Mouse (Mus musculus) kidney, embryonic 15.5 days (tissue): ENCODE results near the gene Apod. TPM values are rescaled to one million over a fixed set of nuclear protein-coding genes. Genes with fewer than 3 reads are reported as not detected.
A peak's percentile ranks its signal among the peaks of the same experiment; 100 is the strongest.

ENCODE experiments used
- ATAC-seq: fragments of 200-750 bp; cut with Nextera tagmentation; replicated peaks from 2 replicates; pipeline ENCODE4 v1.8.0; 2017; ENCODE audit warnings: moderate TSS enrichment; ENCODE audit not compliant: low FRiP score
- H3K27ac ChIP-seq: fragments of 300-500 bp; sonication (generic); 2 replicates; pipeline ENCODE4 v1.5.1; 2015; ENCODE audit warnings: mild to moderate bottlenecking, inconsistent platforms
- H3K27me3 ChIP-seq: fragments of 300-500 bp; sonication (generic); 2 replicates; pipeline ENCODE4 v1.6.1; 2015; ENCODE audit warnings: inconsistent platforms
- H3K36me3 ChIP-seq: fragments of 300-500 bp; sonication (generic); 2 replicates; pipeline ENCODE4 v1.6.1; 2015; ENCODE audit warnings: inconsistent platforms
- H3K4me1 ChIP-seq: fragments of 300-500 bp; sonication (generic); 2 replicates; pipeline ENCODE4 v1.6.1; 2015; ENCODE audit warnings: inconsistent platforms
- H3K4me2 ChIP-seq: fragments of 300-500 bp; sonication (generic); 2 replicates; pipeline ENCODE4 v1.6.1; 2015; ENCODE audit warnings: moderate library complexity, mild to moderate bottlenecking, inconsistent platforms
- H3K4me3 ChIP-seq: fragments of 300-500 bp; sonication (generic); replicated peaks from 2 replicates; pipeline ENCODE4 v1.5.1; 2015; ENCODE audit warnings: mild to moderate bottlenecking, inconsistent platforms
- H3K9ac ChIP-seq: fragments of 300-500 bp; sonication (generic); 2 replicates; pipeline ENCODE4 v1.6.1; 2015; ENCODE audit warnings: mild to moderate bottlenecking, inconsistent platforms
- H3K9me3 ChIP-seq: fragments of 300-500 bp; sonication (generic); replicated peaks from 2 replicates; pipeline ENCODE4 v1.6.1; 2016; ENCODE audit warnings: inconsistent platforms
- WGBS: fragments of 180-500 bp; shearing (Covaris S2); methylation state at CpG from one replicate; pipeline ENCODE4 v1.1.7; 2015; ENCODE audit warnings: mixed read lengths; 5-methylcytosine and 5-hydroxymethylcytosine counted together
- polyA plus RNA-seq: library from polyadenylated mRNA; unstranded; fragments of >200 nt; fragmentation: Nextera tagmentation; extraction: Ambion mirVana; gene quantifications from 2 replicates; pipeline ENCODE4 v1.2.1, GENCODE M21; 2015

Apod gene
- polyA plus RNA-seq = 0.36 and 1.0 TPM in 2 replicates

DNA sequence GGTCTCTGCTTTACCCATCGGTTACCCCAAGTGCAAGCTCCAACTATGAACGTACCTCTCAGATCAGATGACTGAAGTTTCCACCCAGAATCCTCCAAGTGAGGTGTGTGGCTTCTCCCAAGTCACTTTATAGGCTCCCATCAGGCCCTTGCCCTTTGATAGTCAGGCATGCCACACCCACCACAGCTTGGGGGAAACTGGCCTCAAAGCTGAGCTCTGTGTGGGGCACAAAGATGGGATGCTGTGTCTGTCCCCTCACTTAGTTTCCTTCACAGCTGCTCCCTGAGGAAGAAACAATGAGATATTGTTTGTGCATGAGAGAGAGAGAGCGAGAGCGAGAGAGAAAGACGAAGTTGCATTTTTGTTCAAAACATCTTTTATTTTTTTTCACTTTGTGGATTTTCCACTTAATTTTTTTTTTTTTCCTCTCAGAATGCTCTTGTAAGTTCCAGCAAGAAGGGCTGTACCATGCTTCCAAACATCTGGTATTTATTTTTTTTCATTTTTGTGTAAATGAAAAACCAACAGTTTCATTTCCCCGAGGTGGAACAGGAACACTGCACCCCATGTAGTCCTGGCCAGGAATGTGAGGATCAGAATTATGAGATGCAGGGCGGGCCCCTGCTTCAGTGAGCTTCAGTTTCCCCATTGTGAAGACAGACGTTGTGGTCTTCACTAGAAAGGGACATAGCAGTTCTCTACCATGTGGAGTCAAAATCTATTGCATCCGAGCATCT is at the start of gene Apod:
Gene Apod, minus strand, starts transcription at position 312 of the 737 bp plus-strand sequence.
- H3K4me2 ChIP-seq = no peak within 1 kb of the TSS
- H3K27ac ChIP-seq = no peak within 1 kb of the TSS
- no peak for ATAC-seq
- H3K9ac ChIP-seq = no peak within 1 kb of the TSS
- no peaks in the 10 kb centered on the region for H3K36me3 ChIP-seq
- H3K4me3 ChIP-seq = no peak within 1 kb of the TSS
- WGBS = 76% methylated on average over 9 of the region's 9 CpGs
- H3K4me1 ChIP-seq = peaks cover 15% of the 10 kb centered on the region
- no peaks in the 10 kb centered on the region for H3K9me3 ChIP-seq
- H3K27me3 ChIP-seq = no peaks in the 10 kb centered on the region

DNA sequence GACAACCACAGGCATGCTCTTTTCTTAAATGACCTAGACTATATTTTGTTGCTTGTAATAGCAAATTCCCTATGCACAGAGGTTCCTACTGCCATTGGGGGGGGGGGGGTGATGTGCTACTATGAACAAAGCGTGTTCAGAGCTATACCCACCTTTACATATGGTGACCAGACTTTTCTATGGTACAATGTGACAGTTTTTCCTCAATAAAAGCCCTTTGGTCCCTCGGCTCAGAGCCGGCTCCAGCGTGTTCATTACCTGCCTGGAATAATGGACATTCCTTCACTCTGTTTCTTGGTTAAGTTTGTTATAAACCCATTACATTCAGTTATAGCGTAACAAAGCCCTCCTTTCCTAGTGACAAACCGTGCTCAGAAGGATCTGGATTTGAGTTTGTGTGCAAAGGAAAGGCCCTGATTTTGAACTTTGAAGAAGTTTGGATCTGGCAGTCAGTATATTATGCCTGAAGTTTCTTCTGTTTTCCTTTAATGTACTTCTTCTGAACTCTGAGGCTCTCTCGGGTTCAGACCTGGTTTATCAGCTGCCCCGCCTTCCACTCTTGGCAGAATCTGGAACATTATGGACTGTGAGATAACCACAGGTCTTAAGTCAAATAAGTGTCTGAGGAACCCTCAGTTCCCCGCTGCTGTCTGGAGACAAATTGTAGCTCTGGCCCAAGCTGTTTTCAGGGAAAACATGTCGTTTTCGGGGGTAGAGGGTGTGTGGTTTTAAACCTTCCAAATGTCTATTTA is 49.3 kb upstream of the Apod start:
- H3K4me1 ChIP-seq = 0 out of 2 replicates have a peak, but pooled peaks cover 3% of the 10 kb centered on the region
- WGBS = 66% methylated on average over 11 of the region's 11 CpGs
- no peaks in the 10 kb centered on the region for H3K9me3 ChIP-seq
- H3K4me2 ChIP-seq = no peak overlapping the region
- peak overlapping the region; percentile 10; the same call in 1 of the 2 replicates for H3K27ac ChIP-seq
- ATAC-seq = no peak
- no peak overlapping the region for H3K9ac ChIP-seq
- no peaks in the 10 kb centered on the region for H3K36me3 ChIP-seq
- H3K27me3 ChIP-seq = no peaks in the 10 kb centered on the region
- H3K4me3 ChIP-seq = no peak overlapping the region

DNA sequence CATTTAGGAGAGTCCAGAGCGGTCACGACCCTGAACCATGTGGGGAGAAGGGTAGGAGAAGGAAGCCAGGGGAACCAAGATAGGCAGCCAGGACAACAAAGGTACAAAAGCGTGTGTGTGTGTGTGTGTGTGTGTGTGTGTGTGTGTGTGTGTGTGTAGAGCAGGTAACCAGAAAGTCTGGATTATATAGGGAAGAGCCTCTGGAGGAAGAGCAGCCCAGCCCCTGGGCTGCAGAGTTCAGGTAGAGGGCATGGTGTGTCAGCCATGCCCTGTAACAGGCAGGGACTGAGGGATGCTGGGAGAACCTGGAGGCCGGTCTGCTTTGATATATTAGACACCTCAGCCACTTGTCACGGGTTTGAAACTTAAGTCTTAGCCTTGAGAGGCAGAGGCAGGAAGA is 44.9 kb upstream of the Apod start:
- Histone ChIP-seq H3K27ac (no peak overlapping the region), H3K36me3 (no peaks in the 10 kb centered on the region), H3K9ac (no peak overlapping the region), H3K4me2 (no peak overlapping the region), H3K4me3 (no peak overlapping the region), H3K9me3 (no peaks in the 10 kb centered on the region), H3K4me1 (0 out of 2 replicates have a peak, but pooled peaks cover 3% of the 10 kb centered on the region), H3K27me3 (peaks cover 5% of the 10 kb centered on the region; the same call in 1 of the 2 replicates)
- WGBS = 50% methylated on average over 5 of the region's 5 CpGs
- no peak for ATAC-seq

DNA sequence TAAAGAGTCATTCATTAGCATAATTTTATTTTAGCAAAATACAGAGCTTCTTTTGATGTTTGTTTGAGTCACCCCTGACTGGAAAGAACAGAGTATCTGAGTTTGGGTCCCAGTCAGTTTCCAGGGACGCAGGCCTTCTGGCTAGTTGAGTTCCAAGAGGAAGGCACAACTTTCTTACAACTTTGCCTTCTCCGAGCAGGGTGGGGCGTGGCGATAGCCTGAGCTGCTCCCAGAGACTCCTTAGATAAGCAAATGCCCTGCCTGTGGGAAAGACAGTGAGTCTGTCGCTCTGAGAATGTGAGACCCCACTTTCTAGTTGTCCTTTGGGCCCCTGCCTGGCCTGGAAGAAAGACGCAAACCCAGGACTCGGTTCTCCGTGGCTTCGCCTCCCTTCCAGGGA is 44.4 kb upstream of the Apod start:
- H3K9me3 ChIP-seq = no peaks in the 10 kb centered on the region
- H3K9ac ChIP-seq = no peak overlapping the region
- H3K36me3 ChIP-seq = no peaks in the 10 kb centered on the region
- ATAC-seq = no peak
- no peak overlapping the region for H3K27ac ChIP-seq
- H3K4me2 ChIP-seq = no peak overlapping the region; the same call in 1 of the 2 replicates
- H3K4me3 ChIP-seq = no peak overlapping the region
- H3K4me1 ChIP-seq = 0 out of 2 replicates have a peak, but pooled peaks cover 3% of the 10 kb centered on the region
- H3K27me3 ChIP-seq = peaks cover 8% of the 10 kb centered on the region; the same call in 1 of the 2 replicates
- 33% methylated on average over 9 of the region's 9 CpGs for WGBS

DNA sequence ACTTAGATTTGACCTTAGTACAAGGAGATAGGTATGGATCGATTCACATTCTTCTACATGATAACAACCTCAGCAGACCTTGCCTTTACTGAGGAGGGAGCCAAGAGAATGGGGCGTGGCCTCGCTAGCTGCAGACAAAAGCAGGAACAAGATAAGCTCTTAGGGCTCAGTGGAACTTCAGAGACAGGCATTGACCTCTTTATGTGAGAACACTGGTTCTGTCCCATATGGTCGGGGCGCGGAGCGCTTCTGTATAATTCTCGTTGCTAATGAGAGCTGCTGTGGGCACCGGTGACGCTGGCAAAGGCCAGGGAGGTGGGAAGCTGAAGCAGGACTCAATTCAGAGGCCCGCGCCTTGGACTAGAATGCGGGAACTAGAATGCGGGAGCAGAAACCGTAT is 44.0 kb upstream of the Apod start:
- no peaks in the 10 kb centered on the region for H3K9me3 ChIP-seq
- no peak overlapping the region for H3K27ac ChIP-seq
- H3K4me2 ChIP-seq = no peak overlapping the region; the same call in 1 of the 2 replicates
- no peak overlapping the region for H3K4me3 ChIP-seq
- H3K9ac ChIP-seq = no peak overlapping the region
- 0 out of 2 replicates have a peak, but pooled peaks cover 3% of the 10 kb centered on the region for H3K4me1 ChIP-seq
- H3K36me3 ChIP-seq = no peaks in the 10 kb centered on the region
- peaks cover 10% of the 10 kb centered on the region; the same call in 1 of the 2 replicates for H3K27me3 ChIP-seq
- 55% methylated on average over 15 of the region's 15 CpGs for WGBS
- ATAC-seq = no peak

DNA sequence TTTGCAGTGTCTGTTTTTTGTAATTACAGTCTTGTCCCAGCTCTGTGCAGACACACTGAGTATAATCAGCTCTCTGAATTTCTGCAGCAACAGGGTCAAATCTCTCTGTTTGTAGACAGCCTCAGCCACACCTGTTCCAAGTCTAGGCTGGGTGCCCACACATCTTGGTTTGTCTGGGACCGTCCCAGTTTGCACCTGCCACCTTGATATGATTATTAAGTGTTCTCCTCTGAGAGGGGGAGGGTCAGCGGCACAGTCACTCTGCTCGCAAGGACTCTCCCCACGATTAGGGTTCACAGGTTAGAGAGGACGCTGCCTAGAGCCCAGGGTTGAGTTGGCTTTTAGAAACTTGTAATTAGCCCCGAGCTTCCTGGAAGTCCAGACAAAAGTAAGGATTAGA is 41.3 kb upstream of the Apod start:
- no peak overlapping the region for H3K27ac ChIP-seq
- 61% methylated on average over 6 of the region's 6 CpGs for WGBS
- H3K4me1 ChIP-seq = 0 out of 2 replicates have a peak, but pooled peaks cover 3% of the 10 kb centered on the region
- no peak overlapping the region for H3K4me2 ChIP-seq
- H3K36me3 ChIP-seq = no peaks in the 10 kb centered on the region
- H3K9ac ChIP-seq = no peak overlapping the region
- H3K9me3 ChIP-seq = no peaks in the 10 kb centered on the region
- no peak for ATAC-seq
- peaks cover 10% of the 10 kb centered on the region; the same call in 1 of the 2 replicates for H3K27me3 ChIP-seq
- H3K4me3 ChIP-seq = no peak overlapping the region

DNA sequence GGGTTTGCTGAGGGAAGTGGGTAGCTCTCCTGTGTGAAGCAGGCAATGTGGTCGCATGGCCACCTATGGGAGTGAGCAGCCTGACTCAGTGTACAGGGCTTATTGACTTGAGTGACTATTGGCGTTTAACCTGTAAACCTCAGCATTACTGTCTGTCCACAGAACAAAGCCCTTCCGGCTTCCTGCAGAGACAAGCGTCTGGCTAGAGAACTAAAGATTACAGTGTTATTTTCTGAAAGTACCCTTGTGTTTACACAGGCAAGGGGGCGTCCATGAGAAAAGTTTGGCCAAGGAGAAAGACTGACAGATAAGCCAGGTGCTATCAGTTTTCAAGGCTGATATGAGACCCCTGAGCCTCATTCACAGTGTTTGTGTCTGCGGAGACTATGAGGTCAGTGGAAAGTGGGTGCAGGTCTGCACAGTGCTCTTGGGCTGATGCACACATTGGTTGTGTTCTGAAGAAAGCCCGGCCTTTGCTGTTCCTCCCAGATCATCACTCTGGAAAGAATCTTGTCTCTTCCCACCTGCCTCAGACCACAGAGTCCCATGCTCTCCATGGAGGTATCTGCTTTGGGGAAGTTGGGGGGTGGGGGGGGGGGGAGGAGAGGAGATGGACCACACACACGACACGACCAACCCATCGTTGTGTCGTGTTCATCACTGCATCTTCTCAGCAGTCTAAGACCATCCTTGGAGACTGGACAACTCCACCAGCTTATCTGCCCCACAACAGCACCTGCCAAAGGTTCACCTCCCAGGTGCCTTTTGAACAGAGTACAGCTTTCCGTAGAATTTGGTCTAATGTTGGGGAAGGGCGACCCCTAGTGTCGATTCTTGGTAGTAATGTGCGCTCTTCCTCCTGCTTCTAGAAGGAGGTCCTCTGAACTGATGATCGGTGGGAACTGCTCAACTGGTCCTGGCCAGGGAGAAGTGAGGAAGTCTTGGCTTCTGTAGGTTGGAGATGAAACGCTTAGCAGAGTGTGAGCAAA is 40.0 kb upstream of the Apod start:
- peaks cover 10% of the 10 kb centered on the region; the same call in 1 of the 2 replicates for H3K27me3 ChIP-seq
- H3K4me1 ChIP-seq = 0 out of 2 replicates have a peak, but pooled peaks cover 3% of the 10 kb centered on the region
- ATAC-seq = peak; percentile 52; the same call in 1 of the 2 replicates
- H3K9me3 ChIP-seq = no peaks in the 10 kb centered on the region
- no peak overlapping the region for H3K9ac ChIP-seq
- no peak overlapping the region for H3K4me3 ChIP-seq
- WGBS = 31% methylated on average over 17 of the region's 17 CpGs
- no peaks in the 10 kb centered on the region for H3K36me3 ChIP-seq
- 0 out of 2 replicates have a peak overlapping the region, but pooled peaks have one; percentile 19 for H3K4me2 ChIP-seq
- no peak overlapping the region; the same call in 1 of the 2 replicates for H3K27ac ChIP-seq

DNA sequence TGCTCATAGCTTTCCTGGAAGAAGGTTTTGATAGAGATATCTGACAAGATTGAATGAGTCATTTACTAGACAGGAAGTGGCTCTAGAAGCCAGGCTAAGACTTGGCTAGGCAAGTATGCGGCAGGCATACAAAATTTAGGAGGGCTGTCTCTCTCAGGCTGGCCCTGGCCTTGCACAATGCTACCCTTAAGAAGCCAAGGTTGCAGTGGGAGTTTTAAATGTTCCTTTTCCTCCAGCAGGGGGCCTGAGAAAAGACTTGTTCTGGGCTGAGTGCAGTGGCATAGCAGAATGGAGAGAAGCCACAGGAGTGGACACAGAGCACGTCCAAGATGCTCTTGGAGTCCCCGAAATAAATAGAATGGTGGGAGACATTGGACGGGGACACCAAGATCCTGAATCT is 38.4 kb upstream of the Apod start:
- Histone ChIP-seq H3K36me3 (no peaks in the 10 kb centered on the region), H3K4me2 (no peak overlapping the region), H3K27me3 (peaks cover 20% of the 10 kb centered on the region), H3K4me1 (no peaks in the 10 kb centered on the region), H3K9ac (no peak overlapping the region), H3K9me3 (no peaks in the 10 kb centered on the region), H3K4me3 (no peak overlapping the region), H3K27ac (no peak overlapping the region)
- WGBS = 73% methylated on average over 4 of the region's 4 CpGs
- no peak for ATAC-seq

DNA sequence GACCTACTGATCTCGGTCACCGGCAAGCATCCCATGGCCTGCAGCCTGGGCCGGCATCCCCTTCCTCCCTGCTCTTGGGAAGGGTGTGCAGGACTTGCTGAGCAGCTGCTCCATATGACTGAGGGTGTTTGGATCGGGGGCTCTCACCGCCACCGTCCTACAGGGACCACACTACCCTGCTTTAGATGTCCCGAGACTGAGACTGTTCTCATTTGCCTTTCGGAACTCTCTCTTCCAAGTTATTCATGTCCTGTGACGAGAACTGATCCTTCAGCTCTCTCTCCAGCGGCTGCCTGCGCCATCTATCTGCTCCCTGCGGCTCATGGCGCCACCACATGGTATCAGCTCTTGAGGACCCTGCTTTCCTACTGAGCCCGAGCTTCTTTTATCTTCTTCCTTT is 33.0 kb upstream of the Apod start:
- Histone ChIP-seq H3K27ac (no peak overlapping the region), H3K4me1 (peaks cover 2% of the 10 kb centered on the region; the same call in 1 of the 2 replicates), H3K27me3 (peaks cover 10% of the 10 kb centered on the region), H3K36me3 (no peaks in the 10 kb centered on the region), H3K4me2 (peak overlapping the region; percentile 53), H3K9ac (no peak overlapping the region), H3K9me3 (no peaks in the 10 kb centered on the region), H3K4me3 (peak overlapping the region; percentile 15)
- 10% methylated on average over 14 of the region's 14 CpGs for WGBS
- ATAC-seq = no peak

DNA sequence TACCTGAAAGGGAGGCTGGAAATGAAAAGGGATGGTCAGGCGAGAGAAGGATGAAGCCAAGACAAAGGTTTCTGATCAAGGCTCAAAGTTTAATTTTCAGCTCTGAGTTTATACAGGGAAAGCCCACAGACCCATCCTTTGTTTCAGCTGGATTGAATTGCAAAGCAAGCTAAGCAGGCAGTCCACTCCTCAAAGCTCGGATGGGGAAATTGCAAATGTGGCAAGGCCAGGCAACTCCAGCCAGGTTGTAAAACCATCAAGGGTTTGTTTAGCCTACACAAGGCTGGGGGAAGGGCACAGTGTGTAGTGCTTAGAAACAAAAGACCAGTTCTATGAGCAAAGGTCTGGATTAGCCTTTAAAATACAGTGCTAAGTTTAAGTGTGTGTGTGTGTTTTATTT is 28.4 kb upstream of the Apod start:
- Histone ChIP-seq H3K27me3 (no peaks in the 10 kb centered on the region), H3K4me1 (peaks cover 10% of the 10 kb centered on the region; the same call in 1 of the 2 replicates)
- WGBS = 23% methylated on average over 2 of the region's 2 CpGs

DNA sequence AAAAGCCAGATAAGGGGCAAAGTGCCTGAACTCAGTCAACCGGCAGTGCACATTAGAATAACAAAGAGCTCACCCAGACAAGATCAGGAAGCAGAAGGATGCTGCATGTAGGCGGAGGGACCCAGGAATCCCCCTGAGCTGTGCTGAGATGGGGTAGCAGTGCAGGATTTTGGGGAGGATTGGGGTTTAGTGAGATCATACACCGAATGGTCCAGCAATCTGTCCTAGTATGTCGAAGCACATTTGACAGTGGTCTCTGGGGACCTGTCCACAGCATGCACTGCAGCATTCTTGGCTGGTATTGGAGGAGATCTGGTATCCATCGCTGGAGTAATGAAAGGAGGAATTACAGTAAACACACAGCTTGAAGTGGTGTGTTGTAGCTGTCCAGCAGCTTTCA is 27.9 kb upstream of the Apod start:
- peaks cover 13% of the 10 kb centered on the region; the same call in 1 of the 2 replicates for H3K4me1 ChIP-seq
- H3K27ac ChIP-seq = no peak overlapping the region
- H3K9ac ChIP-seq = no peak overlapping the region
- H3K4me2 ChIP-seq = no peak overlapping the region
- no peaks in the 10 kb centered on the region for H3K9me3 ChIP-seq
- H3K36me3 ChIP-seq = no peaks in the 10 kb centered on the region
- no peak overlapping the region for H3K4me3 ChIP-seq
- WGBS = 26% methylated on average over 5 of the region's 5 CpGs
- no peaks in the 10 kb centered on the region for H3K27me3 ChIP-seq
- no peak for ATAC-seq

More for the DNA sequence above, 28.4 kb upstream of the Apod start:
- Histone ChIP-seq H3K9me3 (no peaks in the 10 kb centered on the region), H3K36me3 (no peaks in the 10 kb centered on the region), H3K4me3 (no peak overlapping the region), H3K9ac (no peak overlapping the region), H3K4me2 (no peak overlapping the region), H3K27ac (no peak overlapping the region)
- no peak for ATAC-seq
